Comparison of ENCODE assay signal across 10 mouse cellular contexts in genomic region chr4:139250886-139251285, GRCm38 (mm10). TPM values are rescaled to one million over a fixed set of nuclear protein-coding genes. Genes with fewer than 3 reads are reported as not detected.
DNase-seq lines count a peak whose midpoint lies in the region; ATAC-seq lines count a peak whose summit lies in the region.
"Had no signal": no experiment of that assay in that cellular context is flagged by ENCODE, and none has a peak within 500 bp of the region (broad histone marks: within the 10 kb centered on the region; RNA-seq: fewer than 3 reads in every experiment).

No protein-coding gene starts in this region.

- H3K27ac ChIP-seq in hindbrain, embryonic 10.5 days: 0 out of 2 replicates have a peak overlapping the region, but pooled peaks have one; percentile 77
- H3K27ac ChIP-seq in hindbrain, embryonic 12.5 days: no peak overlapping the region
- H3K27ac ChIP-seq in limb, embryonic 10.5 days: peak overlapping the region; percentile 87
- H3K27ac ChIP-seq in midbrain, embryonic 14.5 days (replicated peaks; ENCODE audit: low read depth, low read length): no peak overlapping the region

- ATAC-seq in hindbrain, embryonic 12.5 days (ENCODE audit: low FRiP score): no peak
- ATAC-seq in midbrain, embryonic 14.5 days (ENCODE audit: low FRiP score, low TSS enrichment): no peak

- no peaks in the 10 kb centered on the region for H3K27me3 ChIP-seq in hindbrain, embryonic 10.5 days (ENCODE audit: insufficient read depth, poor library complexity, severe bottlenecking)
- no peaks in the 10 kb centered on the region for H3K27me3 ChIP-seq in hindbrain, embryonic 12.5 days
- H3K27me3 ChIP-seq in limb, embryonic 10.5 days (ENCODE audit: low read depth, poor library complexity, severe bottlenecking): no peaks in the 10 kb centered on the region
- H3K27me3 ChIP-seq in midbrain, embryonic 14.5 days (ENCODE audit: control insufficient read depth, insufficient read depth, low read length): no peaks in the 10 kb centered on the region
- H3K27me3 ChIP-seq: CH12.LX had no signal

- peaks cover 22% of the 10 kb centered on the region; the same call in 1 of the 2 replicates for H3K36me3 ChIP-seq in hindbrain, embryonic 10.5 days
- no peaks in the 10 kb centered on the region for H3K36me3 ChIP-seq in hindbrain, embryonic 12.5 days
- peaks cover 8% of the 10 kb centered on the region for H3K36me3 ChIP-seq in limb, embryonic 10.5 days
- no peaks in the 10 kb centered on the region for H3K36me3 ChIP-seq in midbrain, embryonic 14.5 days (ENCODE audit: control insufficient read depth, insufficient read depth, low read length)

- WGBS in hindbrain, embryonic 10.5 days: 84% methylated on average over 8 of the region's 8 CpGs
- 75% methylated on average over 8 of the region's 8 CpGs for WGBS in hindbrain, embryonic 12.5 days
- 77% methylated on average over 8 of the region's 8 CpGs for WGBS in limb, embryonic 10.5 days
- WGBS in midbrain, embryonic 14.5 days: 79% methylated on average over 8 of the region's 8 CpGs

- no peak overlapping the region for H3K4me2 ChIP-seq in hindbrain, embryonic 12.5 days (replicated peaks)
- no peak overlapping the region for H3K4me2 ChIP-seq in midbrain, embryonic 14.5 days (ENCODE audit: low read length)

- H3K9me3 ChIP-seq in hindbrain, embryonic 10.5 days: no peaks in the 10 kb centered on the region
- H3K9me3 ChIP-seq in hindbrain, embryonic 12.5 days (replicated peaks): no peaks in the 10 kb centered on the region
- H3K9me3 ChIP-seq in limb, embryonic 10.5 days (replicated peaks): no peaks in the 10 kb centered on the region
- no peaks in the 10 kb centered on the region for H3K9me3 ChIP-seq in midbrain, embryonic 14.5 days (ENCODE audit: control insufficient read depth, low read length)

- no peak overlapping the region for H3K4me3 ChIP-seq in hindbrain, embryonic 10.5 days
- H3K4me3 ChIP-seq in hindbrain, embryonic 12.5 days: no peak overlapping the region
- no peak overlapping the region for H3K4me3 ChIP-seq in limb, embryonic 10.5 days
- no peak overlapping the region for H3K4me3 ChIP-seq in midbrain, embryonic 14.5 days (replicated peaks; ENCODE audit: low read depth, low read length)

- no peak for DNase-seq in hindbrain, embryonic 10.5 days (ENCODE audit: low spot score)
- DNase-seq in ovary, adult 18-20 months (ENCODE audit: low spot score): peak; percentile 64
- DNase-seq in ovary, postnatal 14 days (ENCODE audit: low spot score): no peak
- DNase-seq in limb, embryonic 10.5 days (ENCODE audit: low spot score): no peak
- DNase-seq in testis, postnatal 14 days (ENCODE audit: low spot score): peak; percentile 27
- DNase-seq in spleen, postnatal 4 days (ENCODE audit: low spot score in 2 of 2): no peak
- DNase-seq in midbrain, embryonic 14.5 days: no peak
- DNase-seq: cerebellum, postnatal 10 days had no signal

- H3K4me1 ChIP-seq in hindbrain, embryonic 10.5 days (replicated peaks): peaks cover 62% of the 10 kb centered on the region
- H3K4me1 ChIP-seq in hindbrain, embryonic 12.5 days: peaks cover 54% of the 10 kb centered on the region
- H3K4me1 ChIP-seq in limb, embryonic 10.5 days: peaks cover 96% of the 10 kb centered on the region
- peaks cover 16% of the 10 kb centered on the region for H3K4me1 ChIP-seq in midbrain, embryonic 14.5 days (ENCODE audit: control insufficient read depth, insufficient read depth, low read length)

- no peak overlapping the region for H3K9ac ChIP-seq in hindbrain, embryonic 12.5 days
- no peak overlapping the region for H3K9ac ChIP-seq in midbrain, embryonic 14.5 days (replicated peaks; ENCODE audit: low read length)

RNA-seq across cellular contexts. Expression of gene Capzb, which starts 58.2 kb away (rescaled TPM):
- 331 and 370 TPM in 2 replicates for polyA plus RNA-seq in hindbrain, embryonic 10.5 days (2016; fragmentation: Nextera tagmentation; extraction: Ambion mirVana)
- polyA plus RNA-seq in hindbrain, embryonic 12.5 days (2016; fragmentation: Nextera tagmentation; extraction: Ambion mirVana): 335 and 369 TPM in 2 replicates
- 385 and 390 TPM in 2 replicates for polyA plus RNA-seq in limb, embryonic 10.5 days (2016; fragmentation: Nextera tagmentation; extraction: Ambion mirVana)
- polyA plus RNA-seq in midbrain, embryonic 14.5 days (2014; fragmentation: Nextera tagmentation; extraction: Ambion mirVana): 250 and 281 TPM in 2 replicates

RNA-seq across cellular contexts. Expression of gene Pqlc2, which starts 59.6 kb away (rescaled TPM):
- polyA plus RNA-seq in hindbrain, embryonic 10.5 days (2016; fragmentation: Nextera tagmentation; extraction: Ambion mirVana): 15.0 and 16.3 TPM in 2 replicates
- polyA plus RNA-seq in hindbrain, embryonic 12.5 days (2016; fragmentation: Nextera tagmentation; extraction: Ambion mirVana): 14.4 and 14.8 TPM in 2 replicates
- polyA plus RNA-seq in limb, embryonic 10.5 days (2016; fragmentation: Nextera tagmentation; extraction: Ambion mirVana): 14.6 and 19.7 TPM in 2 replicates
- 10.6 and 11.5 TPM in 2 replicates for polyA plus RNA-seq in midbrain, embryonic 14.5 days (2014; fragmentation: Nextera tagmentation; extraction: Ambion mirVana)

RNA-seq across cellular contexts. Expression of gene Akr7a5, which starts 59.7 kb away (rescaled TPM):
- 104 and 105 TPM in 2 replicates for polyA plus RNA-seq in hindbrain, embryonic 10.5 days (2016; fragmentation: Nextera tagmentation; extraction: Ambion mirVana)
- polyA plus RNA-seq in hindbrain, embryonic 12.5 days (2016; fragmentation: Nextera tagmentation; extraction: Ambion mirVana): 70.0 and 76.2 TPM in 2 replicates
- polyA plus RNA-seq in limb, embryonic 10.5 days (2016; fragmentation: Nextera tagmentation; extraction: Ambion mirVana): 115 and 133 TPM in 2 replicates
- polyA plus RNA-seq in midbrain, embryonic 14.5 days (2014; fragmentation: Nextera tagmentation; extraction: Ambion mirVana): 55.7 and 64.2 TPM in 2 replicates

Comparison
In these comparisons a context has a peak if more than half of its experiments do, and no peak if none do; other contexts are left out.
1. DNase-seq: peak in ovary, adult 18-20 months (single experiment) and testis, postnatal 14 days (single experiment); none in hindbrain, embryonic 10.5 days (single experiment), ovary, postnatal 14 days (single experiment), limb, embryonic 10.5 days (single experiment), spleen, postnatal 4 days (0 of 2) and midbrain, embryonic 14.5 days (single experiment).
2. H3K27ac ChIP-seq: peak in hindbrain, embryonic 10.5 days (single experiment) and limb, embryonic 10.5 days (single experiment); none in hindbrain, embryonic 12.5 days (single experiment) and midbrain, embryonic 14.5 days (single experiment).